Mouse (Mus musculus) midbrain, embryonic 11.5 days (tissue): ENCODE data around the gene Nlrp4e. TPM values are rescaled to one million over a fixed set of nuclear protein-coding genes. Genes with fewer than 3 reads are reported as not detected.
"Not testable (repeated sequence)": the region's sequence is repeated elsewhere in the genome, so short reads cannot be mapped to it uniquely, and the experiment has no call there.

Experiments used
- ATAC-seq: fragments of 200-750 bp; cut with Nextera tagmentation; 2 replicates; pipeline ENCODE4 v1.8.0; 2017; ENCODE audit warnings: moderate TSS enrichment, moderate library complexity; ENCODE audit not compliant: low FRiP score
- DNase-seq: peaks from one replicate; pipeline ENCODE4 v3.0.0; 2015; ENCODE audit warnings: low spot score; ENCODE audit errors: missing footprints
- H3K27ac ChIP-seq: fragments of 300-500 bp; sonication (generic); 2 replicates; pipeline ENCODE4 v1.5.1; 2014; ENCODE audit warnings: low read depth, low read length
- H3K27me3 ChIP-seq: fragments of 300-500 bp; sonication (generic); 2 replicates; pipeline ENCODE4 v1.6.1; 2014; ENCODE audit warnings: mild to moderate bottlenecking, low read length, moderate library complexity, mixed read lengths; ENCODE audit not compliant: control insufficient read depth, insufficient read depth
- H3K36me3 ChIP-seq: fragments of 300-500 bp; sonication (generic); 2 replicates; pipeline ENCODE4 v1.6.1; 2014; ENCODE audit warnings: mild to moderate bottlenecking, low read length, moderate library complexity, mixed read lengths; ENCODE audit not compliant: control insufficient read depth, insufficient read depth
- H3K4me1 ChIP-seq: fragments of 300-500 bp; sonication (generic); 2 replicates; pipeline ENCODE4 v1.6.1; 2014; ENCODE audit warnings: low read length; ENCODE audit not compliant: control insufficient read depth, insufficient read depth
- H3K4me2 ChIP-seq: fragments of 300-500 bp; sonication (generic); 2 replicates; pipeline ENCODE4 v1.6.1; 2014; ENCODE audit warnings: mild to moderate bottlenecking, moderate library complexity
- H3K4me3 ChIP-seq: fragments of 300-500 bp; sonication (generic); 2 replicates; pipeline ENCODE4 v1.5.1; 2014; ENCODE audit warnings: low read depth, low read length
- H3K9ac ChIP-seq: fragments of 300-500 bp; sonication (generic); 2 replicates; pipeline ENCODE4 v1.6.1; 2014; ENCODE audit warnings: low read length
- H3K9me3 ChIP-seq: fragments of 300-500 bp; sonication (generic); 2 replicates; pipeline ENCODE4 v1.6.1; 2016; ENCODE audit warnings: low read length; ENCODE audit not compliant: control insufficient read depth
- WGBS: fragments of 180-500 bp; shearing (Covaris S2); extraction: QIAGEN DNeasy Blood & Tissue Kit; methylation state at CpG from one replicate; pipeline ENCODE4 v1.1.7; 2014; 5-methylcytosine and 5-hydroxymethylcytosine counted together
- microRNA-seq: library from miRNA; unstranded; fragments of <30 nt; microRNA quantifications from one replicate; pipeline ENCODE4, GENCODE M21; 2017
- polyA plus RNA-seq: library from polyadenylated mRNA; unstranded; fragments of >200 nt; fragmentation: Nextera tagmentation; extraction: Ambion mirVana; gene quantifications from 2 replicates; pipeline ENCODE4 v1.2.1, GENCODE M21; 2014

Gene Nlrp4e
- polyA plus RNA-seq: not detected in 2 replicates

DNA sequence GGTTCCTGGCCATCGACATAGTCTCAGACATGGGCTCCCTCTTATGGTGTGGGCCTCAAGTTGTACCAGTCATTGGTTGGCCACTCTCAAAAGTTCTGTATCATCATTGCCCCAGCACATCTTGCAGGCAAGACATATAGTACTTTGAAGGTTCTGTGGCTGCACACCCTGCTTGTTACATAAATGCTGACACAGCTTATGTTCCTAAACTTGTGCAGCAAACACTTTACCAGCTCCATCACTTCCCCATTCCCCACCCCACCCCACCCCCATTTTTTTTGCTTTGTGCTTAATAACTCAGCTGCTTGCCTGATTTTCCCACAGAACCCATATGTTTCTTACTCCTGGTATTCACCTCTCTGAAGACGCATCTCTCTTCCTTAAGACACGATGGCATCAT lies at the start of gene Nlrp4e:
TSS of gene Nlrp4e (plus strand) at position 301 of the 400 bp plus-strand sequence.
- not testable (repeated sequence) for H3K4me2 ChIP-seq, H3K36me3 ChIP-seq, H3K27ac ChIP-seq, H3K9ac ChIP-seq, DNase-seq, H3K4me1 ChIP-seq, H3K4me3 ChIP-seq, H3K9me3 ChIP-seq, H3K27me3 ChIP-seq, ATAC-seq
- 90% methylated on average over 3 of the region's 3 CpGs for WGBS

DNA sequence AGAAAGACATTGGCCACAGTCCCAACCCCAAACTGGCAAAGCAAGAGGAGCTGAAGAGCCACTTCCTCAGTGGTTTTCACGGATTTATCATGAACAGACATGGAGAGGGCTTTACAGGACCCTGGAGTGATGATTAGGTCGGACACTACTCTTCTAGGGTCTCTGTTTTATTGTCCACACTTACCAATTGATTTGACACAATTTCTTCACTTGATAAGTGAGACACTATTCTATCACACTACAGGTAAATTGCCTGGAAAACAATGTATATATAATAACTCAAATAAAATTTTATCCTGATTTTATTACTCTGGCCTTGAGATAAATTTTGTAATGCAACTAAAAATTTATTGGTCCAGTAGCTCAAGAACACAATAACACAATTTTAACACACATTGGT lies 49.4 kb upstream of the Nlrp4e start, which contains the start of gene Vmn1r166:
TSS of gene Vmn1r166 (minus strand) at position 101 of the 400 bp plus-strand sequence.
- no CpG with 5 or more reads among the region's 2 CpGs for WGBS
- H3K4me3 ChIP-seq: not testable (repeated sequence)

DNA sequence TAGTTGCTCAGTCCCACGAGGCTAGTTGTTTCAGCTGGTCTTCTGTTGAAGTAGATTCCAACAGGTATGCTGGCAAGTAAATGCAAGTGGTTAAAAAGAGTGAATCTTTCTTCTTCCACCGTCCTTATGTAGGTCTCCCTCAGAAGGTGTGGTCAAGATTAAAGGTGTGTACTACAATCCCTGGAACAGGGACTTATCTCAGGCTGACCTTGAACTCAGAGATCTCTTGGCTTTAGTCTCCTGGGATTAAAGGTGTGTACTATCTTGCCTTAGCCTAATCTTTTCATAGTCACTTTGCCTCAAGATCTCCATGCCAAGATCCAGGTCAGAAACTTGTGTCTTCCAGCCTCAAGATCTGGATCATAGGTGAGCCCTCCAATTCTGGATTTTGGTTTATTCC lies 22.2 kb upstream of the Nlrp4e start, which contains the start of gene Gm6902:
TSS of gene Gm6902 (minus strand) at position 101 of the 400 bp plus-strand sequence.
- not testable (repeated sequence) for H3K27ac ChIP-seq, H3K27me3 ChIP-seq, H3K36me3 ChIP-seq, H3K9me3 ChIP-seq, H3K9ac ChIP-seq, H3K4me3 ChIP-seq, DNase-seq, ATAC-seq, H3K4me1 ChIP-seq, H3K4me2 ChIP-seq
- WGBS: no CpG with 5 or more reads among the region's 2 CpGs

More for the DNA sequence above, 49.4 kb upstream of the Nlrp4e start, which contains the start of gene Vmn1r166:
- not testable (repeated sequence) for H3K27me3 ChIP-seq, H3K9me3 ChIP-seq, H3K4me1 ChIP-seq, H3K4me2 ChIP-seq, H3K36me3 ChIP-seq, ATAC-seq, DNase-seq, H3K9ac ChIP-seq, H3K27ac ChIP-seq

DNA sequence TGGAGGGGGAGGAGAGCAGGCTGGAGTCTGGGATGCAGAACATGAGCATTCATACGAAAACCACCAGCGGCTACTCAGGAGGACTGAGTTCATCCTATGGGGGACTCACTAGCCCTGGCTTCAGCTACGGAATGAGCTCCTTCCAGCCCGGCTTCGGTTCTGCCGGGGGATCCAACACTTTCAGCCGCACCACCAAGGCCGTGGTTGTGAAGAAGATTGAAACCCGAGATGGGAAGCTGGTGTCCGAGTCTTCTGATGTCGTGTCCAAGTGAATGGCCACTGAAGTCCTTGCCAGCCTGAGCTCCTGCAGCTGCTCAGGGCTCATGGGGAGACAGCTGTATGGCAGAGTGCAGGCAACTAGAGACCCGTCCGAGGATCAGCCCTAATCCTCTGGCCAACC lies 57.3 kb downstream of the Nlrp4e start:
- not testable (repeated sequence) for H3K4me1 ChIP-seq, H3K4me2 ChIP-seq, H3K27me3 ChIP-seq, H3K27ac ChIP-seq, H3K36me3 ChIP-seq, DNase-seq, H3K4me3 ChIP-seq, ATAC-seq, H3K9ac ChIP-seq
- H3K9me3 ChIP-seq: peaks cover 16% of the 10 kb centered on the region; the same call in 1 of the 2 replicates
- 92% methylated on average over 13 of the region's 13 CpGs for WGBS

DNA sequence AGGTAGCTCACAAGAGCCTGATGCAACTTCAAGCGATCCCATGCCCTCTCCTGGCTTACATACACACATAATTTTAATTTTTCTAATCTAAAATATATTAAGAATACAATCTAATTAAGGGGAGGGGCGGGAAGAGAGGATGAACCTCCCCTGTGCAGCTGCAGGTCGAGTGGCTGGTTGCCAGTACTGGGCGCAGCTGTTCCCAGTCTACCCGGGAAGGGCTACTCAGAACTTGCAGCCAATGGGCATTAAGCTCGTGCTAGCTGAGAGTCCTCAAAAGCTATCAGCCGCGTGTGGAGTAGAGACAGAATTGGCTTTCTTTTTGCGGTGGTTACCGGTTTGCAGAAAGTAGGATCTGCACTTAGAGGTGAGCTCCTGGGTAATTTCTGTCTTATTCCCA lies 84.6 kb downstream of the Nlrp4e start, which contains the start of gene Nlrp5:
TSS of gene Nlrp5 (plus strand) at position 301 of the 400 bp plus-strand sequence.
- DNase-seq (no peak), ATAC-seq (no peak)
- Histone ChIP-seq H3K4me3 (no peak within 1 kb of the TSS), H3K9ac (no peak within 1 kb of the TSS), H3K27ac (no peak within 1 kb of the TSS), H3K4me1 (no peaks in the 10 kb centered on the region), H3K4me2 (no peak within 1 kb of the TSS), H3K36me3 (no peaks in the 10 kb centered on the region), H3K9me3 (peaks cover 18% of the 10 kb centered on the region; the same call in 1 of the 2 replicates), H3K27me3 (no peaks in the 10 kb centered on the region)
- 73% methylated on average over 10 of the region's 10 CpGs for WGBS

Small RNA genes lying within 50 kb of the gene (microRNA-seq; reads per million reads assigned to microRNA genes)
- not detected for gene Gm25196

Other genes with a start within 250 kb of the Nlrp4e start
- gene Vmn1r163, start 245.7 kb upstream of the Nlrp4e start, polyA plus RNA-seq: not detected in 2 replicates
- gene Gm8720, start 233.7 kb upstream of the Nlrp4e start, polyA plus RNA-seq: not detected in 2 replicates
- gene Gm10662, start 156.7 kb upstream of the Nlrp4e start, polyA plus RNA-seq: not detected in 2 replicates
- not detected in 2 replicates for gene Vmn1r165, start 83.9 kb upstream of the Nlrp4e start, polyA plus RNA-seq
- gene Vmn1r166, start 49.5 kb upstream of the Nlrp4e start, polyA plus RNA-seq: not detected in 2 replicates
- not detected in 2 replicates for gene Gm6902, start 22.3 kb upstream of the Nlrp4e start, polyA plus RNA-seq
- not detected in 2 replicates for gene Nlrp5, start 84.7 kb downstream of the Nlrp4e start, polyA plus RNA-seq
- gene Vmn1r167, start 206.0 kb downstream of the Nlrp4e start, polyA plus RNA-seq: not detected in 2 replicates
- not detected in 2 replicates for gene Vmn1r168, start 238.5 kb downstream of the Nlrp4e start, polyA plus RNA-seq